ENCODE assay signal across 9 mouse cellular contexts in the genomic region with DNA sequence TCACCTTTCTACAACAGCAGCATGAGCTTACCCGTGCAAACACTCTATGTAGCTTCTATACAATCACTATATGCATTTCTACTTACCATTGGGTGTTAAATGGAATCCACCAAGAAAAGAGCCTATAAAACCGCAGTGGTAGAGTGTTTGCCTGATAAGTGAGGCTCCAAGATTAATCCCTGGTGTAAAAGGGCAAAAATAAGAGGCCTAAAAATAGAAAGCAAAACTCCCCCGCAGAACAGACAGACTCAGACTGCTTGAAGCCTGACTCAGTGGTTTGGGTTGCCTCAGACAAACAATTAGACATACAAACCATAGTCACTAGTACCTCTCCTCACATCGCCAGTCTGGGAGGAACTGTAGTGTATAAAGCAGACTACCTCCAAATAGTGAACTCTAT. TPM values are rescaled to one million over a fixed set of nuclear protein-coding genes. Genes with fewer than 3 reads are reported as not detected.
DNase-seq lines count a peak whose midpoint lies in the region; ATAC-seq and TF ChIP-seq lines count a peak whose summit lies in the region.
"Had no signal": no experiment of that assay in that cellular context is flagged by ENCODE, and none has a peak within 500 bp of the region (broad histone marks: within the 10 kb centered on the region; RNA-seq: fewer than 3 reads in every experiment).

A gene (minus strand): TSS at position 112 of the 400 bp plus-strand sequence.

- H3K4me1 ChIP-seq in neural tube, embryonic 11.5 days (ENCODE audit: control insufficient read depth, insufficient read depth, low read length): no peaks in the 10 kb centered on the region
- peaks cover 2% of the 10 kb centered on the region; the same call in 1 of the 2 replicates for H3K4me1 ChIP-seq in forebrain, embryonic 12.5 days
- H3K4me1 ChIP-seq in limb, embryonic 12.5 days (replicated peaks): peaks cover 2% of the 10 kb centered on the region
- H3K4me1 ChIP-seq in stomach, postnatal 0 days (replicated peaks; ENCODE audit: control insufficient read depth, insufficient read depth): no peaks in the 10 kb centered on the region
- H3K4me1 ChIP-seq in lung, adult 2 months (ENCODE audit: control insufficient read depth, insufficient read depth, low read length): peaks cover 2% of the 10 kb centered on the region; the same call in 1 of the 2 replicates

- no peak for TF ChIP-seq CTCF in stomach, postnatal 0 days (IDR thresholded peaks at IDR 0.05; ENCODE audit: low read depth)
- no peak for TF ChIP-seq CTCF in lung, adult 2 months (IDR thresholded peaks at IDR 0.05; ENCODE audit: insufficient read depth, low read length)

- no peak for TF ChIP-seq EP300 in stomach, postnatal 0 days (optimal IDR thresholded peaks at IDR 0.05)

- no peak for DNase-seq in neural tube, embryonic 11.5 days (ENCODE audit: low spot score)
- no peak for DNase-seq in neural tube, embryonic 10.5 days (ENCODE audit: extremely low spot score, low spot score)
- DNase-seq in stomach, postnatal 0 days (ENCODE audit: low spot score): no peak
- DNase-seq in frontal cortex, postnatal 36 days (ENCODE audit: low spot score in 2 of 2): no peak
- DNase-seq in lung, adult 2 months: no peak
- DNase-seq: adrenal gland, adult 8-10 months; left cerebral cortex, postnatal 4 days had no signal

- no peaks in the 10 kb centered on the region for H3K36me3 ChIP-seq in neural tube, embryonic 11.5 days (ENCODE audit: control insufficient read depth, insufficient read depth, low read length)
- no peaks in the 10 kb centered on the region for H3K36me3 ChIP-seq in forebrain, embryonic 12.5 days (replicated peaks)
- no peaks in the 10 kb centered on the region for H3K36me3 ChIP-seq in limb, embryonic 12.5 days
- H3K36me3 ChIP-seq in stomach, postnatal 0 days (ENCODE audit: control insufficient read depth, insufficient read depth, low read length): no peaks in the 10 kb centered on the region

- no peak within 1 kb of the TSS for H3K4me3 ChIP-seq in neural tube, embryonic 11.5 days (ENCODE audit: low read depth, low read length)
- H3K4me3 ChIP-seq in forebrain, embryonic 12.5 days (replicated peaks): no peak within 1 kb of the TSS
- H3K4me3 ChIP-seq in limb, embryonic 12.5 days (replicated peaks): no peak within 1 kb of the TSS
- H3K4me3 ChIP-seq in stomach, postnatal 0 days (ENCODE audit: low read depth, low read length): no peak within 1 kb of the TSS
- no peak within 1 kb of the TSS for H3K4me3 ChIP-seq in lung, adult 2 months (replicated peaks; ENCODE audit: extremely low read depth, low read depth, low read length)

- H3K9ac ChIP-seq in neural tube, embryonic 11.5 days (ENCODE audit: low read length): no peak within 1 kb of the TSS
- no peak within 1 kb of the TSS for H3K9ac ChIP-seq in forebrain, embryonic 12.5 days
- H3K9ac ChIP-seq in limb, embryonic 12.5 days (replicated peaks): no peak within 1 kb of the TSS
- no peak within 1 kb of the TSS for H3K9ac ChIP-seq in stomach, postnatal 0 days (ENCODE audit: low read length)

- TF ChIP-seq POLR2A in lung, adult 2 months (IDR thresholded peaks at IDR 0.05; ENCODE audit: borderline replicate concordance, extremely low read depth, low read depth, low read length): no peak

- 78% methylated on average over 4 of the region's 4 CpGs for WGBS in neural tube, embryonic 11.5 days
- WGBS in forebrain, embryonic 12.5 days: 74% methylated on average over 4 of the region's 4 CpGs
- WGBS in limb, embryonic 12.5 days: 71% methylated on average over 4 of the region's 4 CpGs
- 52% methylated on average over 4 of the region's 4 CpGs for WGBS in stomach, postnatal 0 days
- 50% methylated on average over 4 of the region's 4 CpGs for WGBS in lung, adult 2 months

- ATAC-seq in neural tube, embryonic 11.5 days (ENCODE audit: insufficient read depth, low FRiP score, low TSS enrichment): no peak
- no peak for ATAC-seq in forebrain, embryonic 12.5 days (ENCODE audit: low FRiP score)
- no peak for ATAC-seq in limb, embryonic 12.5 days (ENCODE audit: insufficient number of reproducible peaks, insufficient read depth, low FRiP score, low TSS enrichment, low read depth)
- ATAC-seq in stomach, postnatal 0 days (ENCODE audit: low FRiP score, low TSS enrichment): no peak

- no peaks in the 10 kb centered on the region for H3K9me3 ChIP-seq in neural tube, embryonic 11.5 days (ENCODE audit: control insufficient read depth, low read length)
- no peaks in the 10 kb centered on the region for H3K9me3 ChIP-seq in forebrain, embryonic 12.5 days
- no peaks in the 10 kb centered on the region for H3K9me3 ChIP-seq in limb, embryonic 12.5 days
- no peaks in the 10 kb centered on the region for H3K9me3 ChIP-seq in stomach, postnatal 0 days (ENCODE audit: control insufficient read depth, low read length)

- H3K4me2 ChIP-seq in neural tube, embryonic 11.5 days (ENCODE audit: low read depth): no peak within 1 kb of the TSS
- no peak within 1 kb of the TSS for H3K4me2 ChIP-seq in forebrain, embryonic 12.5 days
- H3K4me2 ChIP-seq in limb, embryonic 12.5 days: no peak within 1 kb of the TSS
- H3K4me2 ChIP-seq in stomach, postnatal 0 days (replicated peaks; ENCODE audit: low read depth): no peak within 1 kb of the TSS

- no peak within 1 kb of the TSS for H3K27ac ChIP-seq in neural tube, embryonic 11.5 days (ENCODE audit: low read depth, low read length)
- H3K27ac ChIP-seq in forebrain, embryonic 12.5 days: no peak within 1 kb of the TSS
- H3K27ac ChIP-seq in limb, embryonic 12.5 days: no peak within 1 kb of the TSS
- H3K27ac ChIP-seq in stomach, postnatal 0 days (replicated peaks): no peak within 1 kb of the TSS; the same call in 1 of the 2 replicates

- H3K27me3 ChIP-seq in neural tube, embryonic 11.5 days (ENCODE audit: control insufficient read depth, insufficient read depth, low read length): no peaks in the 10 kb centered on the region
- peaks cover 5% of the 10 kb centered on the region; the same call in 1 of the 2 replicates for H3K27me3 ChIP-seq in forebrain, embryonic 12.5 days
- H3K27me3 ChIP-seq in limb, embryonic 12.5 days: no peaks in the 10 kb centered on the region
- no peaks in the 10 kb centered on the region for H3K27me3 ChIP-seq in stomach, postnatal 0 days (ENCODE audit: control insufficient read depth, insufficient read depth, low read length)

RNA-seq across cellular contexts. Expression of the gene that starts here (rescaled TPM):
- polyA plus RNA-seq in neural tube, embryonic 11.5 days (2014; fragmentation: Nextera tagmentation; extraction: Ambion mirVana): 13.4 and 15.6 TPM in 2 replicates
- polyA plus RNA-seq in forebrain, embryonic 12.5 days (2016; fragmentation: Nextera tagmentation; extraction: Ambion mirVana): 17.2 and 20.6 TPM in 2 replicates
- 22.2 and 22.3 TPM in 2 replicates for polyA plus RNA-seq in limb, embryonic 12.5 days (2016; fragmentation: Nextera tagmentation; extraction: Ambion mirVana)
- 16.0 and 17.7 TPM in 2 replicates for polyA plus RNA-seq in stomach, postnatal 0 days (2015; fragmentation: Nextera tagmentation; extraction: Ambion mirVana)
- polyA plus RNA-seq in lung, adult 2 months (2012; rRNA removed): 2.6 and 3.9 TPM in 2 replicates
